ENCODE assay signal across 19 mouse cellular contexts in genomic region chr5:150111236-150111635, GRCm38 (mm10).
"Had no signal": no experiment of that assay in that cellular context is flagged by ENCODE, and none has a peak within 500 bp of the region (broad histone marks: within the 10 kb centered on the region; RNA-seq: fewer than 3 reads in every experiment).

No protein-coding gene starts in this region.

- H3K27ac ChIP-seq: lung, embryonic 15.5 days; macrophage; midbrain, embryonic 13.5 days; midbrain, embryonic 15.5 days; neural tube, embryonic 12.5 days; stomach, embryonic 15.5 days; stomach, postnatal 0 days had no signal

- H3K4me1 ChIP-seq: stomach, embryonic 15.5 days had no signal

- H3K36me3 ChIP-seq: lung, embryonic 15.5 days; midbrain, embryonic 13.5 days; midbrain, embryonic 15.5 days; neural tube, embryonic 12.5 days; stomach, embryonic 15.5 days had no signal

- H3K9ac ChIP-seq: liver, postnatal 0 days; lung, embryonic 15.5 days; midbrain, embryonic 13.5 days; midbrain, embryonic 15.5 days; neural tube, embryonic 12.5 days; stomach, embryonic 15.5 days had no signal

- H3K4me2 ChIP-seq: lung, embryonic 15.5 days; midbrain, embryonic 11.5 days; midbrain, embryonic 13.5 days; midbrain, embryonic 15.5 days; neural tube, embryonic 12.5 days; stomach, embryonic 15.5 days had no signal

- H3K4me3 ChIP-seq: lung, embryonic 15.5 days; megakaryocyte, embryonic 14.5 days; midbrain, embryonic 13.5 days; midbrain, embryonic 15.5 days; neural tube, embryonic 12.5 days; stomach, embryonic 15.5 days had no signal

- ATAC-seq: liver, postnatal 0 days; lung, postnatal 0 days; midbrain, embryonic 13.5 days; midbrain, embryonic 15.5 days had no signal

- H3K27me3 ChIP-seq: lung, embryonic 15.5 days; megakaryocyte, embryonic 14.5 days; midbrain, embryonic 13.5 days; midbrain, embryonic 15.5 days; neural tube, embryonic 12.5 days; stomach, embryonic 15.5 days had no signal

- H3K9me3 ChIP-seq: lung, embryonic 15.5 days; midbrain, embryonic 13.5 days; midbrain, embryonic 15.5 days; stomach, embryonic 15.5 days had no signal

- DNase-seq: liver, postnatal 0 days; lung, adult 2 months; lung, postnatal 14 days; lung, postnatal 36 days; right cerebral cortex, postnatal 14 days; spleen, adult 18-20 months; thymus, adult 2 months; thymus, postnatal 25 days; thymus, postnatal 4 days had no signal
